Mouse (Mus musculus) forebrain, embryonic 15.5 days (tissue): ENCODE data around the gene Zfp982. TPM values are rescaled to one million over a fixed set of nuclear protein-coding genes. Genes with fewer than 3 reads are reported as not detected.
"Not testable (repeated sequence)": the region's sequence is repeated elsewhere in the genome, so short reads cannot be mapped to it uniquely, and the experiment has no call there.

Experiments
- ATAC-seq: fragments of 200-750 bp; cut with Nextera tagmentation; replicated peaks from 2 replicates; pipeline ENCODE4 v1.8.0; 2017; ENCODE audit warnings: mild to moderate bottlenecking, moderate TSS enrichment, moderate library complexity
- H3K27ac ChIP-seq: fragments of 300-500 bp; sonication (generic); replicated peaks from 2 replicates; pipeline ENCODE4 v1.5.1; 2015; ENCODE audit warnings: mild to moderate bottlenecking, inconsistent platforms
- H3K27me3 ChIP-seq: fragments of 300-500 bp; sonication (generic); 2 replicates; pipeline ENCODE4 v1.6.1; 2015; ENCODE audit warnings: inconsistent platforms
- H3K36me3 ChIP-seq: fragments of 300-500 bp; sonication (generic); 2 replicates; pipeline ENCODE4 v1.6.1; 2015; ENCODE audit warnings: mild to moderate bottlenecking, inconsistent platforms
- H3K4me1 ChIP-seq: fragments of 300-500 bp; sonication (generic); 2 replicates; pipeline ENCODE4 v1.6.1; 2015; ENCODE audit warnings: inconsistent platforms
- H3K4me2 ChIP-seq: fragments of 300-500 bp; sonication (generic); replicated peaks from 2 replicates; pipeline ENCODE4 v1.6.1; 2015; ENCODE audit warnings: mild to moderate bottlenecking, inconsistent platforms
- H3K4me3 ChIP-seq: fragments of 300-500 bp; sonication (generic); 2 replicates; pipeline ENCODE4 v1.5.1; 2015; ENCODE audit warnings: mild to moderate bottlenecking, inconsistent platforms
- H3K9ac ChIP-seq: fragments of 300-500 bp; sonication (generic); replicated peaks from 2 replicates; pipeline ENCODE4 v1.6.1; 2015; ENCODE audit warnings: mild to moderate bottlenecking, inconsistent platforms
- H3K9me3 ChIP-seq: fragments of 300-500 bp; sonication (generic); 2 replicates; pipeline ENCODE4 v1.6.1; 2016; ENCODE audit warnings: inconsistent platforms
- WGBS: fragments of 180-500 bp; shearing (Covaris S2); methylation state at CpG from one replicate; pipeline ENCODE4 v1.1.7; 2015; ENCODE audit warnings: mixed read lengths; 5-methylcytosine and 5-hydroxymethylcytosine counted together
- polyA plus RNA-seq: library from polyadenylated mRNA; unstranded; fragments of >200 nt; fragmentation: Nextera tagmentation; extraction: Ambion mirVana; gene quantifications from 2 replicates; pipeline ENCODE4 v1.2.1, GENCODE M21; 2015

The Zfp982 gene
- 1.7 and 2.7 TPM in 2 replicates for polyA plus RNA-seq

DNA sequence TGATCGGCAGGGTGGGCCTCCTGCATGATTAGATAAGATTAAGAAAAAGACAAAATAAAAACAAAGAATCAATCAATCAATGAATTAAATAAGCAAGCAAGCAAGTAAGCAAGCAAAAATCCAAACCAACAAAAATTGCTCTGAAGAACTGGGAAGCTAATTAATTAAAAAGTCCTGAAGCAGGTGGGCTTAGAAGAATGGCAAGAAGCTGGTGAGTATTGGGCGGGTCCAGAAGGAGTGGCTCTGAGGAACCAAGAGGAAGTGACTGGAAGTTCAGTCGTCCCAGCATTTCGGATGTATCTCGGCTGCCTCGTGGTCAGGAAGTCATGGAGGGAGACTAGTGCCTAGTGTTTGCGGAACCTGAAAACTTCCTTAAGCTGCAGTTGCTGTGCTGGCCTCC is at the start of gene Zfp982:
Gene Zfp982, plus strand, starts transcription at position 301 of the 400 bp plus-strand sequence.
- H3K9me3 ChIP-seq, result peaks cover 52% of the 10 kb centered on the region
- ATAC-seq, result not testable (repeated sequence)

DNA sequence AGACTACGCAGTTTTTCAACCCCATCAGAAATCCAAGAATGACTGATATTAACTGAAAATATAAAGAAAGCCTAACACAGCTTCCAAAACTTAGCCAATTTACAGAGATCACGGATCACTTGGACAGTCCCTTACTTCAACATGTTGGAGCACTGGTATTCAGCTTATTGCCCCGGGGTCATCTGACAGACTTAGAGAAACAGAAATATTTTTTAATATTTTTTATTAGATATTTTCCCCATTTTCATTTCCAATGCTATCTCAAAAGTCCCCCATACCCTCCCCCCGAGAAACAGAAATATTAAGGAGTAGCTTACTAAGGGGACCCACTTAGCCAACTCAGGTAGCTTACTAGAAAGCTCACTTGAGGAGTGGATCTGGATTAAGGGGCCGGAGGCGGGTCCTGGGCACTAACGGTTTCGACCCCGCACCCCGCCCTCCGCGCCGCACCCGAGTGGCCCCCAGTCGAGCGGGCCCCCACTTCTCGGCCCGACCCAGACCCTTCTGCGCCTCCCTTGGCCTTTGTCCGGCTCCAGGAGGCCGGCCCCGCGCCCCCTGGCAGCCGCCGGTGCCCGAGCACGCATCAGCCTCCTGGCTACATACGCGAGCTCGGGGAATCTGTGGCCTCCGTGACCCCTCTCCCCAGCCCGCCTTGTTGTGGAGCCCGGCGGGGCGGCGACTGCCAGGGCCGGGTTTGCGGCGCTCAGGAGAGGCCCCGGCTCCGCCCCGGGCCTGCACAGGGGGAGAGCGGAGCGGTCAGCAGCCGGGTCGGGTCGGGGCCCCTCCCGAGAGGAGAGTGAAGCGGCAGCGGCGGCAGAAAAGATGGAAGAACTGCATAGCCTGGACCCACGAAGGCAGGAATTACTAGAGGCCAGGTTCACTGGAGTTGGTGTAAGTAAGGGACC is 49.3 kb upstream of the Zfp982 start:
- 0 out of 2 replicates have a peak overlapping the region, but pooled peaks have one; percentile 5 for H3K27ac ChIP-seq
- peak overlapping the region; percentile 78 for H3K4me2 ChIP-seq
- H3K4me3 ChIP-seq, result peak overlapping the region; percentile 46
- H3K4me1 ChIP-seq, H3K36me3 ChIP-seq, H3K27me3 ChIP-seq: not testable (repeated sequence)
- WGBS, result 7% methylated on average over 52 of the region's 52 CpGs
- peaks cover 18% of the 10 kb centered on the region; the same call in 1 of the 2 replicates for H3K9me3 ChIP-seq
- H3K9ac ChIP-seq, result peak overlapping the region; percentile 67
- peak; percentile 95 for ATAC-seq

More for the DNA sequence above, at the start of gene Zfp982:
- H3K4me3 ChIP-seq, H3K4me2 ChIP-seq, H3K27me3 ChIP-seq, H3K36me3 ChIP-seq, H3K9ac ChIP-seq, H3K4me1 ChIP-seq, H3K27ac ChIP-seq: not testable (repeated sequence)
- WGBS, result 89% methylated on average over 7 of the region's 7 CpGs

DNA sequence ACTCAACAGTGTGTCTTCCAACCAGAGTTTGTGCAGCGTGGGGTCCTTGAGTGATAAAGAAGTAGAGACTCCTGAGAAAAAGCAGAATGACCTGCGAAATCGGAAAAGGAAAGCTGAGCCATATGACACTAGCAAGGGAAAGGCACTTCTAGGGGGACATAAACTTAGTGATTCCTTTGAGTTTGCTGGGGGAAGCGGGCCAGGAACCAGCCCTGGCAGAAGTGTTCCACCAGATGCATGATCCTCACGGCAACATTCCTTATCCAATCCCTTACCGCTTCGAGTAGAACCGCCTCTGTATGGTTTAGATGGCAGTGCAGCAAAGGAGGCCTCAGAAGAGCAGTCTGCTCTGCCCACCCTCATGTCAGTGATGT is 48.7 kb upstream of the Zfp982 start:
- peak overlapping the region; percentile 67; the same call in 1 of the 2 replicates for H3K9ac ChIP-seq
- 43% methylated on average over 8 of the region's 8 CpGs for WGBS
- not testable (repeated sequence) for ATAC-seq, H3K4me1 ChIP-seq, H3K36me3 ChIP-seq, H3K27me3 ChIP-seq, H3K27ac ChIP-seq
- peak overlapping the region; percentile 78 for H3K4me2 ChIP-seq
- peaks cover 17% of the 10 kb centered on the region; the same call in 1 of the 2 replicates for H3K9me3 ChIP-seq
- peak overlapping the region; percentile 46 for H3K4me3 ChIP-seq

DNA sequence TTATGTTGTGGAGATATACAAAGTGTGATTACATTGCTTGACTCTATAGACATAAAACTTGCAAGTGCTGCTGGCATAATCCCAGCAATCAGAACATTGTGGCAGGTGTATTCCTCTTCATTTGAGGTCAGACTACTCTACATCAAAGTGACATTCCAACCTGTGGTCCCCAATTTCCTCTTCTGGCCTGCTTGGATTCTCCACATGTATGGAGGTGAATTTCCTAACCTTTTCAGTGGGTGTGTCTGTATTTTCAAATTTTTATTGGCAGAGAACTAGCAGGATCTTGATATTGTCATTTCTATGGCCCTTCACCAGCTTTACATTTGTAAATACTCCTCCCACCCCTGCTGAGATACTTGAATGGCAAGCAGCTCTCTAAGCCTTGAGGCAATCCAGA is 46.8 kb upstream of the Zfp982 start:
- H3K27ac ChIP-seq, ATAC-seq, H3K27me3 ChIP-seq, H3K4me2 ChIP-seq, H3K36me3 ChIP-seq, H3K4me1 ChIP-seq, H3K9ac ChIP-seq, H3K4me3 ChIP-seq: not testable (repeated sequence)
- peaks cover 11% of the 10 kb centered on the region; the same call in 1 of the 2 replicates for H3K9me3 ChIP-seq

DNA sequence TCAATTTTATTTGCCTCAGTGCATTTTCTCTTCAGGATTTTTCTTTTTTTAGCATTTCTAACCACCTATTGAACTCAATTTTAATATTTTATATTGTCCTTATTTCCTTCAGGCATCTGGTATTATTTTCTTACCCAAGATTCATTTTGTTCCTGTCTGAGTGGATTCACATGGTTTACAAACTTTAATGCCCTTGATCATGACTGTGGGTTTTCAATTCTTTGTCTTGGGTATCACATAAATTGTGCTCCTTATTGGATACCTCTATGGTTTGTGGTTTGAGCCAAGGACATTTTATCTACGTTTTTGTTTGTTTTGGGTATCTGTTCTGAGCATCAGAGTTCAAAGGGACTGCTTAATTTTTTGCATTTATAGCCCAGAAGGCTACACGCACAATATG is 43.9 kb upstream of the Zfp982 start:
- WGBS, result 68% methylated on average over 2 of the region's 2 CpGs

DNA sequence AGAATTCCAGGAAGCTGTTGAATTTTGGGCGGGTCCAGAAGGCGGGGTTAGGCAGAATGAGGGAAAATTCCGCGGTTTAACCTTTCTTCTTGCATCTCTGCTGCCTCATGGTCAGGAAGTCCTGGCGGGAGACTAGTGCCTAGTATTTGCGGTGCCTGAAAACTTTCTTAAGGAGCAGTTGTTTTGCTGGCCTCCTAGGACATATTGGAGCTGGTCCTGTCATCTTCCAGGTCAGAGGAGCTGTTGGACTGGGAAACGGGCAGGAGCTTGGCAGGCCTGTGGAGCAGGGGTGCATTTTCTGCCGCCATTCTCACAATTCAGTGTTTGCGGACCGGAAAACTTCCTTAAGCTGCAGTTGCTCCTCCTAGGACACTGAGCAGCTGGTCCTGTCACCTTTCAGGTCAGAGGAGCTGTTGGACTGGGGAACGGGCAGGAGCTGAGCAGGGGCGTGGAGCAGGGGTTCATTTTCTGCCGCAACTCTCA is 43.1 kb upstream of the Zfp982 start:
- 45% methylated on average over 13 of the region's 13 CpGs for WGBS
- H3K4me2 ChIP-seq, result no peak overlapping the region
- no peak overlapping the region for H3K4me3 ChIP-seq
- peaks cover 14% of the 10 kb centered on the region; the same call in 1 of the 2 replicates for H3K9me3 ChIP-seq
- H3K4me1 ChIP-seq, result no peaks in the 10 kb centered on the region
- H3K27me3 ChIP-seq, result no peaks in the 10 kb centered on the region
- no peaks in the 10 kb centered on the region for H3K36me3 ChIP-seq
- H3K9ac ChIP-seq, result no peak overlapping the region
- H3K27ac ChIP-seq, result no peak overlapping the region
- no peak for ATAC-seq

More for the DNA sequence above, 43.9 kb upstream of the Zfp982 start:
- no peaks in the 10 kb centered on the region for H3K4me1 ChIP-seq
- peaks cover 14% of the 10 kb centered on the region; the same call in 1 of the 2 replicates for H3K9me3 ChIP-seq
- H3K27ac ChIP-seq, result no peak overlapping the region
- H3K36me3 ChIP-seq, result no peaks in the 10 kb centered on the region
- ATAC-seq, result no peak
- H3K4me2 ChIP-seq, result no peak overlapping the region
- no peaks in the 10 kb centered on the region for H3K27me3 ChIP-seq
- H3K9ac ChIP-seq, result no peak overlapping the region
- no peak overlapping the region for H3K4me3 ChIP-seq

DNA sequence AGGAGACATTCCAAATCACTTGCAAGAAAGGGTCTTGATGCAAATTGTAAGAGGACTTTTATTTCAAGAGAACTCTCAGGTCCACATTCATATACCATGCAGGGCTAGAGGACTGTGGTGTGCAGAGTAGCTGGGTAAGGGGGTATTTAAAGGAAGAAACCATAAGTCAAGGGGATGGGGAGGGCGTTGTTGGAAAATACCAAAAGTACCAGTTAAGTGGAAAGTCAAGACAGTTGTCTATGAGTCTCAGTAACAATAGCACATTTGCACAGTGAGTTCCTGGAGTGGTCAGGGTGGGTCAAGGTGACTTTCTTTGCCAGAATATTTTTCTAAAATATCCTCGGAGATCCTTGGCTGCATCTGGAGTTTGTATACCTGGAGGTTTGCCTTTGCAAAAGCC is 42.2 kb upstream of the Zfp982 start:
- not testable (repeated sequence) for ATAC-seq, H3K36me3 ChIP-seq, H3K27ac ChIP-seq, H3K9ac ChIP-seq, H3K4me3 ChIP-seq, H3K4me1 ChIP-seq, H3K27me3 ChIP-seq, H3K4me2 ChIP-seq
- 77% methylated on average over 2 of the region's 2 CpGs for WGBS
- peaks cover 14% of the 10 kb centered on the region; the same call in 1 of the 2 replicates for H3K9me3 ChIP-seq

DNA sequence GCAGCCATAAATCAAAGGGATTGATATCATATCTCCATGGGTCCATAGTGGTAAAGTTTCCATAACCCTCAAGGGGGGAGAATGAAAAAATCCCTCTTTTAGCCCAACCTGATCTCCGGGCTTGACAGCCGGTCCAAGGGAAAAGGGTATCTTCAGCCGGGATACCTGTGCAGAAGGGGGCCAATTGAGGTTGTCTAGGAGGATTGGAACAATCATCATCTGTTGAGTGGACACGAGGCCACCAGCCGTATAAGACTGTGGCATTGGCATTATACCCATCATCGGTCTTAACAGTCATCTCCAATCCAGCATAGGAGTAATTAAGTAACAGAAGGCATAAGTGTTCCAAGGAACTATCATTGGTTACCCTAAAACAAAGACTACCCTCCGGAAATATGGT is 25.0 kb upstream of the Zfp982 start:
- H3K9ac ChIP-seq, H3K27ac ChIP-seq, H3K4me1 ChIP-seq, H3K4me2 ChIP-seq, ATAC-seq, H3K4me3 ChIP-seq, H3K36me3 ChIP-seq, H3K27me3 ChIP-seq: not testable (repeated sequence)
- H3K9me3 ChIP-seq, result peaks cover 39% of the 10 kb centered on the region
- WGBS, result 90% methylated on average over 7 of the region's 7 CpGs

DNA sequence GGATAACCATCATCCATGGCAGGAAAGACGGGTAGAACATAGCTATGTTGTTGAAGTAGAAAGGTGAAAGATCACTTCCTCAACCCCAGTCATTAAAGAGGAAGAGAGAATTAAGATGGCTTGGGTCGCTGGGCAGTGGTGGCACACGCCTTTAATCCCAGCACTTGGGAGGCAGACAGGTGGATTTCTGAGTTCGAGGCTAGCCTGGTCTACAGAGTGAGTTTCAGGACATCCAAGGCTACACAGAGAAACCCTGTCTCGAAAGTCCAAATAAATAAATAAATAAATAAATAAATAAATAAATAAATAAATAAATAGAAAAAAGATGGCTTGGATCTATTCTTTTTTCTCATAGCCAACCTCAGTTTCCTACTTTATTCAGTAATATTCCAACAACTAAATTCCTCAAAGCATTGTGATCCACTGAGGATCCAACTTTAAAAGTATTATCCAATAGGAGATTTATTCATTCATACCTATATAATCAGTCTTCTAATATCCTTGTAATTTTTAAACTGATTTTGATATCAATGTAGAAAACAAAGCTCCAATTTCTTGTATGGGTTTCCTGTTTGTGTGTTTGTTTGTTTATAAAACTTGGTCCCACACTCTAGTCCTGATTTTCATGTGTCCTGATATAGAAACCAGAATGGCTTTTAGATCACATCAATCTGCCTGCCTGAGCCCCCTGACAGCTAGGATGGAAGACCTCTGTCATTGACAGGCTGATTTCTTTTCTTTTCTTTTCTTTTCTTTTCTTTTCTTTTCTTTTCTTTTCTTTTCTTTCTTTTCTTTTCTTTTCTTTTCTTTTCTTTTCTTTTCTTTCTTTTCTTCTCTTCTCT is 6.8 kb downstream of the Zfp982 start:
- not testable (repeated sequence) for H3K27ac ChIP-seq, ATAC-seq, H3K4me1 ChIP-seq, H3K4me2 ChIP-seq, H3K36me3 ChIP-seq, H3K9ac ChIP-seq, H3K4me3 ChIP-seq, H3K27me3 ChIP-seq
- WGBS, result 85% methylated on average over 5 of the region's 5 CpGs
- H3K9me3 ChIP-seq, result peaks cover 34% of the 10 kb centered on the region

DNA sequence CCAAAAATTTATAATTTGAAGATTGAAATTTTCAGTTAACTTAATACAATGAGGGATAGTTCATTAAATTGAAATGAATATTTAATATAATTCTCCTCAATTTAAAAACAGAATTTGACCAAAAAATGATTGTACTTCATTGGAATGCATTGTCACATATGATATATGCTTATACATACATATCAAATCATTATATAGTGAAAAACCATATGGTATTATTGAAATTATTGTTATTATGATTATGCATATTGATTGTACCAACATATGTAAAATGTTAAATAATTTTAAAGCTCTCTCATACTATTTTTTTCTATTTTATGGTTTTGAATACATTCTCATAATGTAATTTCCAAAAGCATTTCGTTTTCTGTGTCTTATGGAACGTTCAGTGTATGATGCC is 17.0 kb downstream of the Zfp982 start:
- Histone ChIP-seq H3K4me1 (no peaks in the 10 kb centered on the region), H3K4me3 (no peak overlapping the region), H3K4me2 (no peak overlapping the region), H3K36me3 (0 out of 2 replicates have a peak, but pooled peaks cover 2% of the 10 kb centered on the region), H3K27me3 (no peaks in the 10 kb centered on the region), H3K27ac (no peak overlapping the region), H3K9ac (no peak overlapping the region), H3K9me3 (peaks cover 41% of the 10 kb centered on the region)
- WGBS, result 81% methylated on average over 2 of the region's 2 CpGs
- ATAC-seq, result no peak

DNA sequence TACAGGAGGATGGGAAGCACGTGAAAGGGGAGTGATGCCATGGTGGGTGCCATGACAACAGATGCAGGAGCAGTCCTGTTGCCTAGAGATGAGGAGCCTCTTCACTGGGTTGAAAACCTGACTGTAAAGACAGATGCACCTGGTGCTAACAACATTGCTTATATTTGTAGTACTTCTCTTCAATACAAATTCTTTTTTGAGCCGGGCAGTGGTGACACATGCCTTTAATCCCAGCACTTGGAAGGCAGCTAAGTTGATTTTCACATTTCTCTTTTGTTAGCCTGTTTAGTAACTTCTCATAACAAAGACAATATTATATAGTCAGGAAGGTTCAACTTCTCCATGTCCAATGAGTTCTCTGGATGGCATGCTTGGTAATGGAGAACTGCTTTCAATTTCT is 26.8 kb downstream of the Zfp982 start:
- Histone ChIP-seq H3K4me2 (no peak overlapping the region), H3K9ac (no peak overlapping the region), H3K4me1 (no peaks in the 10 kb centered on the region), H3K9me3 (peaks cover 80% of the 10 kb centered on the region), H3K27ac (no peak overlapping the region), H3K27me3 (no peaks in the 10 kb centered on the region), H3K36me3 (no peaks in the 10 kb centered on the region), H3K4me3 (no peak overlapping the region)
- no peak for ATAC-seq
- WGBS, result 73% methylated on average over 2 of the region's 2 CpGs

DNA sequence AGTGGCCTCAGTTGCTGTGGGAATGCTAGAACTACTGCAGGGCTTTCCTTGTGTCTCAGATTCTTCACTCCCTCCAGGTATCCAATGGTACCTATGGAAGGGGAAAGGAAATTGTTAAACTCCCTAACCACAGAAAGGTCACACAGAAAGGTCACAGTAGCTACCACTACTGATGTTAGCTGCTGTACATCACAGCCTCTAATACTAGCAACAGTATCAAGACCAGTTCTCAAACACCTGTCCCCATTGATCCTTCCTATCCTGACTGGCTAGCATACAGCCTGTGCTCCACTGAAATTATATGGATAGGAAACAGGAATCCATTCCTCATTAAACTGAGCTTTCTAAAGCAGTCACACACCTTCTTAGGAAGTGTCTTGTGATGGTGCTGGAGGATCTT is 27.9 kb downstream of the Zfp982 start:
- Histone ChIP-seq H3K36me3 (no peaks in the 10 kb centered on the region), H3K4me1 (no peaks in the 10 kb centered on the region), H3K9ac (no peak overlapping the region), H3K27me3 (no peaks in the 10 kb centered on the region), H3K4me2 (no peak overlapping the region), H3K4me3 (no peak overlapping the region), H3K27ac (no peak overlapping the region), H3K9me3 (peaks cover 81% of the 10 kb centered on the region)
- no peak for ATAC-seq
